Mouse (Mus musculus) bone marrow macrophage, adult 2 months (primary cell): Measurements from ENCODE around the gene Armh1.

Experiments used
- CTCF ChIP-seq: IDR thresholded peaks from 2 replicates; pipeline ENCODE4 v1.5.1; 2012; ENCODE audit warnings: low read depth, mild to moderate bottlenecking, low read length, moderate library complexity
- POLR2A ChIP-seq: IDR thresholded peaks from 2 replicates; pipeline ENCODE4 v1.6.1; 2012; ENCODE audit warnings: mild to moderate bottlenecking, low read depth, low read length, borderline replicate concordance

GRCm38 (mm10) chr4:117299921-117300320 is 48.0 kb upstream of the Armh1 start:
- TF ChIP-seq CTCF (no peak), POLR2A (no peak)
